ENCODE assay signal across 20 mouse cellular contexts in the genomic region with DNA sequence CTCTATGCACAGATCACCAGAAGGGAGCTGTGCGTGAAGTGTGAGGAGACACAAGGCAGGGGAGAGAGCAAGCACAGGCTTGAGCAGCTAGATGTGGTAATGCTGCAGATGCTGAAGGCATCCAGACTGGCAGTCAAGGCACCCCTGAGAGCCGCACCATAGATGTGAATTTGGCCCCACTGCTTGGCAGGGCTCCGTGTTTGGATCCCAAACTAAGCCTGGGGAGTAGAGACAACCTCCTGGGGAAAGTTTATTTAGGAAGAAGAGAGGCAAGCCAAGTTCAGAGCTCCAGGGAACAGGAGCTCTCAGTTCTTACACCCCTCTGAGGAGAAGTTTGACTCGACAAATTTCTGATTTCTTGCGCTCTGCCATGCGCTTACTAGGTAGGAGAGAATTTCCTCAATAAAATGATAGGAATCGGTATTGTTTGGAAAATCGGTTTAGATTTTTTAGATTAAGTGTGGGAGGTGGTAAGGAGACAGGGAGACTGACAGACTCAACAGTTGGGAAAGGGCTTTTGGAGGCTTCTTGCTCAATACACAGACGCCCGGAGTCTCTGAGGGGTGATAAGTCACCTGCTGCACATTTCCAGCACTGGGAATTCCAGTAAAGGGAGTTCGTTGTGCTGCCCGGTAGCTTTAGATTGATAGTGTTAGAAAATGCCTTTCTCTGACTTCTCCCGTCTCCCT.
DNase-seq lines count a peak whose midpoint lies in the region; ATAC-seq and TF ChIP-seq lines count a peak whose summit lies in the region.
"Had no signal": no experiment of that assay in that cellular context is flagged by ENCODE, and none has a peak within 500 bp of the region (broad histone marks: within the 10 kb centered on the region; RNA-seq: fewer than 3 reads in every experiment).

No protein-coding gene starts in this region.

- no peaks in the 10 kb centered on the region for H3K9me3 ChIP-seq in kidney, embryonic 15.5 days (replicated peaks)
- no peaks in the 10 kb centered on the region for H3K9me3 ChIP-seq in limb, embryonic 10.5 days (replicated peaks)
- H3K9me3 ChIP-seq in limb, embryonic 14.5 days (ENCODE audit: control insufficient read depth, low read length) = no peaks in the 10 kb centered on the region
- 0 out of 2 replicates have a peak, but pooled peaks cover 2% of the 10 kb centered on the region for H3K9me3 ChIP-seq in forebrain, embryonic 10.5 days
- H3K9me3 ChIP-seq: embryonic facial prominence, embryonic 13.5 days; hindbrain, embryonic 10.5 days had no signal

- no peak overlapping the region for H3K9ac ChIP-seq in kidney, embryonic 15.5 days
- no peak overlapping the region for H3K9ac ChIP-seq in limb, embryonic 14.5 days (ENCODE audit: low read depth, low read length, severe bottlenecking)
- H3K9ac ChIP-seq: embryonic facial prominence, embryonic 13.5 days had no signal

- ATAC-seq in kidney, embryonic 15.5 days (replicated peaks; ENCODE audit: low FRiP score) = no peak
- ATAC-seq in limb, embryonic 14.5 days (ENCODE audit: low FRiP score, low read depth) = no peak
- ATAC-seq: hindbrain, postnatal 0 days; intestine, postnatal 0 days; lung, postnatal 0 days had no signal

- 40% methylated on average over 13 of the region's 13 CpGs for WGBS in kidney, embryonic 15.5 days
- WGBS in limb, embryonic 10.5 days = 56% methylated on average over 13 of the region's 13 CpGs
- WGBS in limb, embryonic 14.5 days = 23% methylated on average over 13 of the region's 13 CpGs
- WGBS in forebrain, embryonic 10.5 days = 83% methylated on average over 13 of the region's 13 CpGs

- H3K4me1 ChIP-seq in kidney, embryonic 15.5 days = peaks cover 55% of the 10 kb centered on the region
- peaks cover 63% of the 10 kb centered on the region for H3K4me1 ChIP-seq in limb, embryonic 10.5 days
- peaks cover 26% of the 10 kb centered on the region for H3K4me1 ChIP-seq in limb, embryonic 14.5 days (ENCODE audit: control insufficient read depth, insufficient read depth, low read length)
- H3K4me1 ChIP-seq in forebrain, embryonic 10.5 days = peaks cover 30% of the 10 kb centered on the region

- H3K27ac ChIP-seq in kidney, embryonic 15.5 days = peak overlapping the region; percentile 61
- H3K27ac ChIP-seq in limb, embryonic 10.5 days = peak overlapping the region; percentile 77
- no peak overlapping the region for H3K27ac ChIP-seq in limb, embryonic 14.5 days (replicated peaks; ENCODE audit: low read depth, low read length)
- H3K27ac ChIP-seq in forebrain, embryonic 10.5 days = no peak overlapping the region
- H3K27ac ChIP-seq: embryonic facial prominence, embryonic 13.5 days; hindbrain, embryonic 10.5 days; hindbrain, postnatal 0 days had no signal

- no peak for TF ChIP-seq POLR2A in limb, embryonic 14.5 days (IDR thresholded peaks at IDR 0.05; ENCODE audit: borderline replicate concordance, extremely low read depth, insufficient read depth, insufficient read length)

- H3K27me3 ChIP-seq in kidney, embryonic 15.5 days = no peaks in the 10 kb centered on the region
- H3K27me3 ChIP-seq in limb, embryonic 10.5 days (ENCODE audit: low read depth, poor library complexity, severe bottlenecking) = no peaks in the 10 kb centered on the region
- H3K27me3 ChIP-seq in limb, embryonic 14.5 days (ENCODE audit: control insufficient read depth, insufficient read depth, low read length) = no peaks in the 10 kb centered on the region
- H3K27me3 ChIP-seq in forebrain, embryonic 10.5 days (ENCODE audit: poor library complexity, severe bottlenecking) = no peaks in the 10 kb centered on the region
- H3K27me3 ChIP-seq: embryonic facial prominence, embryonic 13.5 days had no signal

- no peak overlapping the region for H3K4me3 ChIP-seq in kidney, embryonic 15.5 days (replicated peaks)
- H3K4me3 ChIP-seq in limb, embryonic 10.5 days = no peak overlapping the region
- H3K4me3 ChIP-seq in limb, embryonic 14.5 days (replicated peaks; ENCODE audit: low read length) = no peak overlapping the region
- no peak overlapping the region for H3K4me3 ChIP-seq in forebrain, embryonic 10.5 days
- H3K4me3 ChIP-seq: embryonic facial prominence, embryonic 13.5 days; hindbrain, embryonic 10.5 days; myocyte had no signal

- no peaks in the 10 kb centered on the region for H3K36me3 ChIP-seq in kidney, embryonic 15.5 days
- H3K36me3 ChIP-seq in limb, embryonic 10.5 days = no peaks in the 10 kb centered on the region
- H3K36me3 ChIP-seq in limb, embryonic 14.5 days (ENCODE audit: control insufficient read depth, insufficient read depth, low read length) = no peaks in the 10 kb centered on the region
- no peaks in the 10 kb centered on the region for H3K36me3 ChIP-seq in forebrain, embryonic 10.5 days (replicated peaks)
- H3K36me3 ChIP-seq: embryonic facial prominence, embryonic 13.5 days; hindbrain, embryonic 10.5 days had no signal

- peak overlapping the region; percentile 10; the same call in 1 of the 2 replicates for H3K4me2 ChIP-seq in kidney, embryonic 15.5 days
- H3K4me2 ChIP-seq in limb, embryonic 14.5 days (replicated peaks; ENCODE audit: low read depth, low read length, severe bottlenecking) = peak overlapping the region; percentile 21; the same call in 1 of the 2 replicates
- H3K4me2 ChIP-seq: embryonic facial prominence, embryonic 13.5 days had no signal

- peak; percentile 37 for DNase-seq in heart, adult 11 months
- DNase-seq in heart, adult 9 months (ENCODE audit: low spot score in 2 of 2) = no peak
- no peak for DNase-seq in kidney, postnatal 10 days
- no peak for DNase-seq in limb, embryonic 10.5 days (ENCODE audit: low spot score)
- no peak for DNase-seq in limb, embryonic 14.5 days (ENCODE audit: low spot score)
- no peak for DNase-seq in forebrain, embryonic 10.5 days (ENCODE audit: extremely low spot score, low spot score)
- DNase-seq: cerebellum, adult 11 months; cerebellum, postnatal 14 days; heart, adult 18-20 months; liver; midbrain, embryonic 14.5 days; right cerebral cortex, postnatal 25 days; thymus, adult 2 months had no signal

Comparison
In these comparisons a context has a peak if more than half of its experiments do, and no peak if none do; other contexts are left out.
1. H3K27ac ChIP-seq: peak in kidney, embryonic 15.5 days (single experiment) and limb, embryonic 10.5 days (single experiment); none in limb, embryonic 14.5 days (single experiment) and forebrain, embryonic 10.5 days (single experiment).